Mouse (Mus musculus) kidney, embryonic 15.5 days (tissue): ENCODE measurements around the gene 4933402D24Rik. TPM values are rescaled to one million over a fixed set of nuclear protein-coding genes. Genes with fewer than 3 reads are reported as not detected.

Experiments
- ATAC-seq: fragments of 200-750 bp; cut with Nextera tagmentation; replicated peaks from 2 replicates; pipeline ENCODE4 v1.8.0; 2017; ENCODE audit warnings: moderate TSS enrichment; ENCODE audit not compliant: low FRiP score
- H3K27ac ChIP-seq: fragments of 300-500 bp; sonication (generic); 2 replicates; pipeline ENCODE4 v1.5.1; 2015; ENCODE audit warnings: mild to moderate bottlenecking, inconsistent platforms
- H3K27me3 ChIP-seq: fragments of 300-500 bp; sonication (generic); 2 replicates; pipeline ENCODE4 v1.6.1; 2015; ENCODE audit warnings: inconsistent platforms
- H3K36me3 ChIP-seq: fragments of 300-500 bp; sonication (generic); 2 replicates; pipeline ENCODE4 v1.6.1; 2015; ENCODE audit warnings: inconsistent platforms
- H3K4me1 ChIP-seq: fragments of 300-500 bp; sonication (generic); 2 replicates; pipeline ENCODE4 v1.6.1; 2015; ENCODE audit warnings: inconsistent platforms
- H3K4me2 ChIP-seq: fragments of 300-500 bp; sonication (generic); 2 replicates; pipeline ENCODE4 v1.6.1; 2015; ENCODE audit warnings: moderate library complexity, mild to moderate bottlenecking, inconsistent platforms
- H3K4me3 ChIP-seq: fragments of 300-500 bp; sonication (generic); replicated peaks from 2 replicates; pipeline ENCODE4 v1.5.1; 2015; ENCODE audit warnings: mild to moderate bottlenecking, inconsistent platforms
- H3K9ac ChIP-seq: fragments of 300-500 bp; sonication (generic); 2 replicates; pipeline ENCODE4 v1.6.1; 2015; ENCODE audit warnings: mild to moderate bottlenecking, inconsistent platforms
- H3K9me3 ChIP-seq: fragments of 300-500 bp; sonication (generic); replicated peaks from 2 replicates; pipeline ENCODE4 v1.6.1; 2016; ENCODE audit warnings: inconsistent platforms
- WGBS: fragments of 180-500 bp; shearing (Covaris S2); methylation state at CpG from one replicate; pipeline ENCODE4 v1.1.7; 2015; ENCODE audit warnings: mixed read lengths; 5-methylcytosine and 5-hydroxymethylcytosine counted together
- polyA plus RNA-seq: library from polyadenylated mRNA; unstranded; fragments of >200 nt; fragmentation: Nextera tagmentation; extraction: Ambion mirVana; gene quantifications from 2 replicates; pipeline ENCODE4 v1.2.1, GENCODE M21; 2015

Gene 4933402D24Rik
- polyA plus RNA-seq, 1 experiment from 2014 or later, result 0.09 TPM

DNA sequence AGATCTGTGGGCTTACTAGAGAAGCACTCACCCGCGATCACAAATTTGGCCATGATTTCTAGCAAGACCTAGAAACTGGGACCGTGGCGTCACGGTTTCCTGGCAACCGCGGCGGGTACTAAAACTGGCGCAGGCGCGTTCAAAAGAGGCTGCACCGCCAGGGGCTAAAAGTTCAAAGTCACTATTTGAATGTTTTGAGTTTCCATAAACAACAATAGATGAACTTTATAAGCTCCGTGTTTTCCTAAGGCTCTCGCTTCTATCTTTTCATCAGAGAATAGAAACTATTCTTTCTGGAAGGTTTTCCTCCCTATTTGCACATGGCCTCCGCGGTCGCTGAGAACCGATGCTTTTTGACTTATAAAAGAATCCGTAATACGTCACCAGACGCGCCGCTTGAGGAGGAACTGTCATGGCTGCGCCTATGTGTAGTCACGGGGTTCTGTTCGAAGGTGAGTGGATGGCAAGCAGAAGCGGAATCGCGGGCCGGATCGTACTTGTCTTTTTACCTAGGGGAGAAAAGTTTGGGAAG, 38.8 kb downstream of the 4933402D24Rik start, which contains the start of the genes Mdh1b and Fastkd2:
Gene Mdh1b (minus strand): TSS at position 79 of the 532 bp plus-strand sequence.
Gene Fastkd2 (plus strand): TSS at position 375 of the 532 bp plus-strand sequence.
- peak within 1 kb of the TSS; percentile 66 for H3K4me2 ChIP-seq
- no peaks in the 10 kb centered on the region for H3K9me3 ChIP-seq
- 0 out of 2 replicates have a peak within 1 kb of the TSS, but pooled peaks have one; percentile 24 for H3K27ac ChIP-seq
- H3K36me3 ChIP-seq, result no peaks in the 10 kb centered on the region
- peak within 1 kb of the TSS; percentile 63 for H3K9ac ChIP-seq
- no peaks in the 10 kb centered on the region for H3K27me3 ChIP-seq
- H3K4me1 ChIP-seq, result peaks cover 21% of the 10 kb centered on the region
- H3K4me3 ChIP-seq, result peak within 1 kb of the TSS; percentile 70
- ATAC-seq, result peak; percentile 94
- 1% methylated on average over 31 of the region's 31 CpGs for WGBS

DNA sequence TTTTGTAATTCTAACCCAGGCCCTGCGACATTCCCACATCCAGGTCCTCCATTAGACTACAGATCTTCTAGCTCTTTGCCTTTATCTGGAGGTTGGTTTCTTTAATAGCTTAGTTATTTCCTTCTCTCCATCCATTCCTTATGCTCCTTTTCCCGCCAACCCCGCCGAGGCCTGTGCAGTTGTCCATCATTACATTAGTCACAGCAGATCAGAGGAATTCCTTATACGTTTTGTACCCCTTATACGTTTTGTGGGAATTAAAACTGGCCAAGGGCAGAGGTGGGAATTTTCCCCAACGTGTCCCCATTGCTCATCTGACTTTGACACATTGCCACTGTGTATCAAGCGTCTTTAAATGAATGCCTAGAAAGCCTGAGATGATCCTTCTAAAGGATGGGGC, 39.3 kb downstream of the 4933402D24Rik start:
- Histone ChIP-seq H3K27ac (no peak overlapping the region), H3K4me2 (peak overlapping the region; percentile 66), H3K9me3 (no peaks in the 10 kb centered on the region), H3K9ac (peak overlapping the region; percentile 63), H3K27me3 (no peaks in the 10 kb centered on the region; the same call in 1 of the 2 replicates), H3K4me3 (peak overlapping the region; percentile 70), H3K36me3 (no peaks in the 10 kb centered on the region), H3K4me1 (peaks cover 21% of the 10 kb centered on the region)
- WGBS, result 48% methylated on average over 8 of the region's 8 CpGs
- 0 out of 2 replicates have a peak, but pooled peaks have one; percentile 24 for ATAC-seq

GRCm38 (mm10) chr1:63720161-63720560, 48.9 kb downstream of the 4933402D24Rik start:
- Histone ChIP-seq H3K27ac (no peak overlapping the region), H3K4me1 (no peaks in the 10 kb centered on the region), H3K9me3 (no peaks in the 10 kb centered on the region), H3K36me3 (no peaks in the 10 kb centered on the region), H3K27me3 (no peaks in the 10 kb centered on the region; the same call in 1 of the 2 replicates), H3K4me2 (no peak overlapping the region), H3K4me3 (no peak overlapping the region), H3K9ac (no peak overlapping the region)
- ATAC-seq, result no peak
- WGBS, result 85% methylated on average over 7 of the region's 7 CpGs

- no peak for ATAC-seq
- 76% methylated on average over 3 of the region's 3 CpGs for WGBS
Observed at GRCm38 (mm10) chr1:63708876-63709275, 60.2 kb downstream of the 4933402D24Rik start.

GRCm38 (mm10) chr1:63705733-63706132, 63.3 kb downstream of the 4933402D24Rik start:
- Histone ChIP-seq H3K27me3 (no peaks in the 10 kb centered on the region), H3K27ac (no peak overlapping the region), H3K4me3 (no peak overlapping the region), H3K9me3 (0 out of 2 replicates have a peak, but pooled peaks cover 3% of the 10 kb centered on the region), H3K9ac (no peak overlapping the region), H3K4me2 (peak overlapping the region; percentile 33), H3K36me3 (no peaks in the 10 kb centered on the region), H3K4me1 (0 out of 2 replicates have a peak, but pooled peaks cover 2% of the 10 kb centered on the region)
- ATAC-seq, result no peak
- WGBS, result 57% methylated on average over 5 of the region's 5 CpGs

More at GRCm38 (mm10) chr1:63708876-63709275, 60.2 kb downstream of the 4933402D24Rik start:
- H3K27ac ChIP-seq, result no peak overlapping the region
- no peaks in the 10 kb centered on the region for H3K27me3 ChIP-seq
- H3K4me3 ChIP-seq, result no peak overlapping the region
- H3K9me3 ChIP-seq, result 0 out of 2 replicates have a peak, but pooled peaks cover 3% of the 10 kb centered on the region
- no peaks in the 10 kb centered on the region for H3K36me3 ChIP-seq
- H3K4me2 ChIP-seq, result no peak overlapping the region
- H3K9ac ChIP-seq, result no peak overlapping the region
- H3K4me1 ChIP-seq, result 0 out of 2 replicates have a peak, but pooled peaks cover 2% of the 10 kb centered on the region

Other genes with a start within 250 kb of the 4933402D24Rik start
- not detected in 2 replicates for gene Gm39653, start 153.3 kb downstream of the 4933402D24Rik start, polyA plus RNA-seq
- not detected in 2 replicates for gene Dytn, start 82.3 kb downstream of the 4933402D24Rik start, polyA plus RNA-seq
- 0.13 and 0.23 TPM in 2 replicates for gene Mdh1b, start 38.9 kb downstream of the 4933402D24Rik start, polyA plus RNA-seq
- gene Fastkd2, start 38.7 kb downstream of the 4933402D24Rik start, polyA plus RNA-seq, result 62.3 and 65.4 TPM in 2 replicates